Mouse (Mus musculus): Measurements from ENCODE around the gene Mxd3. TPM values are rescaled to one million over a fixed set of nuclear protein-coding genes. Genes with fewer than 3 reads are reported as not detected.

The Mxd3 gene
- not detected for polyA plus RNA-seq (2014; fragmentation: Illumina TruSeq; extraction: RNeasy Lipid Tissue Mini Kit (QIAGEN cat#74804); ENCODE audit: low read depth, low replicate concordance)

DNA sequence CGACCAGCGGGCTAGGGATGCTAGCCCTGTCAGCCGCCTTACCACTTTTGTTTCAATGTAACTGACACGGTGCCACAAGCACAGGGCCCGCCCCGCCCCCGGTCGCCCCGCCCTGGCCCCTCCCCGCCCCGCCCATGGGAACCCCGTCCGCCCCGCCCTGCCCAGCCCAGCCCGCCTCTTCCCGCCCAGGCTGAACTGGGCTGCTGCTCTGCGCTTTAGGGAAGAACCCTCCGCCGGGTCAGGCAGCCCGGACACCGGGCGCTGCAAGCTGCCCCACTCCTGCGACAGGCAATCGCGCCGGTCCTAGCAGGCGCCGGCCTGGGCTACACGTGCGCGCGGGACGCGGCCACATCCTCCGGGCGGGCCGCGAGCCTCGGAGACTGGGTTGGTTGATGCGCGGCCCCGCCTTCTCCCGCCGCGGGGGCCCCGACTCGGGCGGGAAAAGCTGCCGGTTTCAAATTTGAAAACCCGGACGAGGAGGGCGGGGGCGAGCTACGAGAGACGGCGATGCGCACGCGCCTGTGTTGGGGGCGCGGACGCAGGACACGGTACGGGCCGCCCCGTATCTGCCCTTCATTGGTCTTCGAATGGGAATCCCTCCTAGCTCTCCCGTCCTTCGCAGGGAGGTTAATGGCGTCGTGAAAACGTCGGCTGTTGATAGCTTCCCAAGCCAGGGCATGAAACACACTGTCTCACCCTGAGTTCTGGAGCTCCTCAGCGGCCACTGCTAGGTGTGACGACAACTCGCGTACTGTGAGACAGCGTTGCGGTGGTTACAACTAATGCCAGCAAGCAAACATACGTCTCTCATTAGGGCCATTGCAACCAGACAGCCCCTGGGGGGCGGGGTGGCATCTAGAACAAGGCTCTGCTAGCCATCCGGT, at the start of gene Mxd3:
Mxd3 (minus strand) TSS at position 141 of the 884 bp plus-strand sequence.

DNA sequence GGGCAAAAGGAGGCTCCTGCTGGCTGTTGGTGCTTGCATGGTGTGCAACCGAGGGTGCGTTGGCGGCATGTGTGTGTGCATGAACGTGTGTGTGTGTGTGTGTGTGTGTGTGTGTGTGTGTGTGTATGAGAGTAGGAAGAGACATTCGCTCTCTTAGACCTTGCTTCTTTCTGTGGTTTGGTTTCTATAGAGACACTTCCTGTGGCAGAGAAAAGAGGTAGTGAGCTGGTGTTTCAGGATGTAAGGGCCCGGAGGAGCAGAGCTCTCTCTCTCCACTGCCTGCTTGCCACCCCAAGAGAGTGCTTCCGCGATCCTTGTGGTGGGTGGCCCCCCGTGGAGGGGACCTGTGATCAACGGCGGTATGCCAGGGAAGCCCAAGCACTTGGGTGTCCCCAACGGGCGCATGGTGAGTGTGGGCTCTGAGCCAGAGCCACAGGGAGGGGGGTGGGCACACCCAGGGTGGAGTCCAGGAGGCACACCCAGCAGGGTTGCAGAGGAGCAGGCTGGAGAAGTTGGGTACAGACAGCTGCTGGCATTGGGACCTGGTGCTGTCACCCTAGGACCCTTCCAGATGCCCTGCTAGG, 40.0 kb upstream of the Mxd3 start, which contains the start of gene Rgs14:
Rgs14 (plus strand) TSS at position 202 of the 584 bp plus-strand sequence.

DNA sequence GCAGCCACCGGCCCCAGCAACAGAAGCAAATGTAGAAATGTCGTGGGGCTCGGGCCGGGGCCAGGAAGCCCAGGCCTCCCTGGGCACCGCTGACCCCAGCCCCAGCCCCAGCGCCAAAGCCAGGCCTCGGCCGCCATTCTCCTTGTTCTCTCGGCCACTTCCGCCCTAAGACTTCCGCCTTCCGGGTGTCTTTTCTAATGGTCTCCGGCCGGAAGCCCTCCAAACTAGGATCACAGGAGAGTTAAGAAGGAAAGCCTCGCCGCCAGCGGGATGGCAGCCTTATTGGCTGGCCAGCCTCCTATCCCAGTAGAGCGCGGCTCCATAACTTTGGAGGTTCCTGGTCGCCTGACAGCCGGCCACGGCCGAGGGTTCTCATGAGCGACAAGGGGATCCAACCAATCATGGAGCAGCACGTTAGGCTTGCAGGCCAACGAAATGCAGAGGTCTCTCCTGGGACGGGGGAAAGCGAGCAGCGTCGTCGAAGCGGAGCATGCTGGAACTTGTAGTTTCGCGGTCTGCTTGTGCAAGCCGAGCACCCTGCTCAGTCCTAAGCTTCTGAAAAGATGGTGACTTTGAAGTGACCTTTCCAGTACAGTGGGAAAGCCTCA, 32.9 kb upstream of the Mxd3 start, which contains the start of gene Lman2:
Lman2 (minus strand) TSS at position 331 of the 608 bp plus-strand sequence.

DNA sequence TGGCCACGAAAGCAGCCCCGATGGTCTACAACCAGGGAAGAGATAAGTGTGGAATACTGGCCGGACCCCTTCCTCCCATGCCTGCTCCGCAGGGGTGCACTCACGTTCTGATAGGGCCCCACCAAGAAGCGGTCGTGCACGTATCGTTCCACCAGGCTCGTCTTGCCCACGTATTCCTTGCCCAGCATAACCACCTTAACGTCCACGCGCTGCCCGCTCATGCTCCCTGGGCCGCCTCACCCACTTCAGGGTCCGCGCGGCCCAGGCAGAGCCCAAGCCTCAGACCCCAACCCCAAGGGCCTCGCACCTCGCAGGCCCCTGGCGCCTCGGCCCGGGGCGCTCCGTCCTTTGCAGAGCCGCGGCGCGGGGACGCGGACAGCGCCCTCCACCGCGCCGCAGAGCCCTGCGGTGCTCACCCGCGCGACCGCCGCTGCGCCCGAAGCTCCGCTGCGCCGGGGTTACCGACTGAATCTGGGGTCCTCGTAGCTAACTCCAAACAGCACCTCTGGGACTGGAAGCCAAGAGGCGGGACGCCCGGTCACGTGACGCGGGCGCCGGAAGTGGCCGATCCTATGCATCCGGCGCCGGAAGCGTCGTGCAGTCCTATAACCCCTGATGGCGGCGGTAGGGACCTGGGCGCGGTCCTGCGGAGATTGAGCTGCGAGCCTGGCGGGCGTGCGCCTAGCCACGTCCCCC, 8.0 kb downstream of the Mxd3 start, which contains the start of gene Rab24:
Rab24 (minus strand) TSS at position 513 of the 696 bp plus-strand sequence.

DNA sequence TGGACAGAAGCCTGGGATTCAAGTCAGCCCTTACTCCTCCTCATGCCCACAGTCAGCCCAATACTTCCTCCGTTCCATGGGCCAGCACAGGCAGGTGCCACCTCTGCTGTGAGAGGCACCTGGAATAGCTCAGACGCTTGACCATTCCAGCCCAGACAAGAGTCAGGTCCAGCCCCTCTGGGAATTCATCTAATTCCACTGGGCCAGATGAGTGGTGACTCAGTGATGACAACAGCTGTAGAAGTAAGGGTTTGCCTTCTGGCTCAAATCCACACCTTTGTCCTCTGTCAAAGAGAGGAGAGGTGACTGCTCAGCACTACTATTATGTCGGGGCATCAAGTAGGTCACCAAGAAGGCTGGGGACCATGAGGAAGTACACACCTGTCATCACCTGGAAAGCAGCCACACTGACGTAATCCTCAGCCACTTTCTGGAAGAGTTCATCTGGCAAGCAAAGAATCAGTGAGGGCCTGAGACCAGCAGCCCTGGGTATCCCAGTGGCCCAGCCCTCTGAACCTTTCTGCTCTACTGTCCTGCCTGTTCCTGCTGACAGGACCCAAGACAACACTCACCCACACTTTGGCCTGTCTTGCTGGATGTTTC, 9.6 kb downstream of the Mxd3 start, which contains the start of gene Prelid1:
Prelid1 (plus strand) TSS at position 570 of the 603 bp plus-strand sequence.

Other genes with a start within 250 kb of the Mxd3 start
- 35.8 TPM for gene Uimc1, start 229.5 kb downstream of the Mxd3 start, polyA plus RNA-seq (2014; fragmentation: Illumina TruSeq; extraction: RNeasy Lipid Tissue Mini Kit (QIAGEN cat#74804); ENCODE audit: low read depth, low replicate concordance)
- gene Zfp346, start 224.5 kb downstream of the Mxd3 start, polyA plus RNA-seq (2014; fragmentation: Illumina TruSeq; extraction: RNeasy Lipid Tissue Mini Kit (QIAGEN cat#74804); ENCODE audit: low read depth, low replicate concordance) = 4.5 TPM
- gene Gm17617, start 196.3 kb downstream of the Mxd3 start, polyA plus RNA-seq (2014; fragmentation: Illumina TruSeq; extraction: RNeasy Lipid Tissue Mini Kit (QIAGEN cat#74804); ENCODE audit: low read depth, low replicate concordance) = not detected
- 0.65 TPM for gene Fgfr4, start 177.2 kb downstream of the Mxd3 start, polyA plus RNA-seq (2014; fragmentation: Illumina TruSeq; extraction: RNeasy Lipid Tissue Mini Kit (QIAGEN cat#74804); ENCODE audit: low read depth, low replicate concordance)
- 58.6 TPM for gene Nsd1, start 120.0 kb downstream of the Mxd3 start, polyA plus RNA-seq (2014; fragmentation: Illumina TruSeq; extraction: RNeasy Lipid Tissue Mini Kit (QIAGEN cat#74804); ENCODE audit: low read depth, low replicate concordance)
- 11.6 TPM for gene Prelid1, start 9.3 kb downstream of the Mxd3 start, polyA plus RNA-seq (2014; fragmentation: Illumina TruSeq; extraction: RNeasy Lipid Tissue Mini Kit (QIAGEN cat#74804); ENCODE audit: low read depth, low replicate concordance)
- gene Rab24, start 7.9 kb downstream of the Mxd3 start, polyA plus RNA-seq (2014; fragmentation: Illumina TruSeq; extraction: RNeasy Lipid Tissue Mini Kit (QIAGEN cat#74804); ENCODE audit: low read depth, low replicate concordance) = 10.4 TPM
- gene Lman2, start 33.0 kb upstream of the Mxd3 start, polyA plus RNA-seq (2014; fragmentation: Illumina TruSeq; extraction: RNeasy Lipid Tissue Mini Kit (QIAGEN cat#74804); ENCODE audit: low read depth, low replicate concordance) = 37.2 TPM
- gene Rgs14, start 39.9 kb upstream of the Mxd3 start, polyA plus RNA-seq (2014; fragmentation: Illumina TruSeq; extraction: RNeasy Lipid Tissue Mini Kit (QIAGEN cat#74804); ENCODE audit: low read depth, low replicate concordance) = not detected
- 557 TPM for gene Slc34a1, start 68.4 kb upstream of the Mxd3 start, polyA plus RNA-seq (2014; fragmentation: Illumina TruSeq; extraction: RNeasy Lipid Tissue Mini Kit (QIAGEN cat#74804); ENCODE audit: low read depth, low replicate concordance)
- not detected for gene Pfn3, start 85.4 kb upstream of the Mxd3 start, polyA plus RNA-seq (2014; fragmentation: Illumina TruSeq; extraction: RNeasy Lipid Tissue Mini Kit (QIAGEN cat#74804); ENCODE audit: low read depth, low replicate concordance)
- gene F12, start 97.0 kb upstream of the Mxd3 start, polyA plus RNA-seq (2014; fragmentation: Illumina TruSeq; extraction: RNeasy Lipid Tissue Mini Kit (QIAGEN cat#74804); ENCODE audit: low read depth, low replicate concordance) = not detected
- gene Grk6, start 115.2 kb upstream of the Mxd3 start, polyA plus RNA-seq (2014; fragmentation: Illumina TruSeq; extraction: RNeasy Lipid Tissue Mini Kit (QIAGEN cat#74804); ENCODE audit: low read depth, low replicate concordance) = 3.1 TPM
- not detected for gene Prr7, start 134.4 kb upstream of the Mxd3 start, polyA plus RNA-seq (2014; fragmentation: Illumina TruSeq; extraction: RNeasy Lipid Tissue Mini Kit (QIAGEN cat#74804); ENCODE audit: low read depth, low replicate concordance)
- gene Dbn1, start 158.3 kb upstream of the Mxd3 start, polyA plus RNA-seq (2014; fragmentation: Illumina TruSeq; extraction: RNeasy Lipid Tissue Mini Kit (QIAGEN cat#74804); ENCODE audit: low read depth, low replicate concordance) = 1.0 TPM
- 0.40 TPM for gene Pdlim7, start 183.9 kb upstream of the Mxd3 start, polyA plus RNA-seq (2014; fragmentation: Illumina TruSeq; extraction: RNeasy Lipid Tissue Mini Kit (QIAGEN cat#74804); ENCODE audit: low read depth, low replicate concordance)
- not detected for gene Dok3, start 199.5 kb upstream of the Mxd3 start, polyA plus RNA-seq (2014; fragmentation: Illumina TruSeq; extraction: RNeasy Lipid Tissue Mini Kit (QIAGEN cat#74804); ENCODE audit: low read depth, low replicate concordance)
- gene Ddx41, start 206.8 kb upstream of the Mxd3 start, polyA plus RNA-seq (2014; fragmentation: Illumina TruSeq; extraction: RNeasy Lipid Tissue Mini Kit (QIAGEN cat#74804); ENCODE audit: low read depth, low replicate concordance) = 1.7 TPM
- gene Fam193b, start 241.3 kb upstream of the Mxd3 start, polyA plus RNA-seq (2014; fragmentation: Illumina TruSeq; extraction: RNeasy Lipid Tissue Mini Kit (QIAGEN cat#74804); ENCODE audit: low read depth, low replicate concordance) = 3.2 TPM
- 45.7 TPM for gene Tmed9, start 243.9 kb upstream of the Mxd3 start, polyA plus RNA-seq (2014; fragmentation: Illumina TruSeq; extraction: RNeasy Lipid Tissue Mini Kit (QIAGEN cat#74804); ENCODE audit: low read depth, low replicate concordance)